Mouse (Mus musculus): ENCODE measurements around the gene Tnip1.
A peak's percentile ranks its signal among the peaks of the same experiment; 100 is the strongest.

Tnip1 gene

DNA sequence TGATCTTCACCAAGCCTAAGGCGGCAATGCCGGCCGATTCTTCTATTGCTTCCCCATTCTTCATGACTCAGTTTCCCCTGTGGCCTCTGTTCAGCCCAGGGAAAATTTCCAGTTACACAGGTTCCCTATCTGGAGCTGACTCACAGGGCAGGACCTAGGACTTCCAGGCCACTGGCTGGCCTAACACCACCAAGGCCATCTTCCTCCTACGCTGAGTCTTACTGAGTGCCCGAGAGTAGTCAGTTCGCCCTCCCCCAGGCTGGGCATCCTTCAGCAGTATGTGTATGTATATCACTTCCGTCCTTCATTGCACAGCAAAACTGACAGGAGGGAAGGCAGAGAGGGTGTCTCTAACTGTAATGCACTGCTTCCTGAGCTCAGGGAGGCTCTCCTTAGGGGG, 28.5 kb downstream of the Tnip1 start:
- DNase-seq (ENCODE audit: low spot score in 2 of 2), result no peak

DNA sequence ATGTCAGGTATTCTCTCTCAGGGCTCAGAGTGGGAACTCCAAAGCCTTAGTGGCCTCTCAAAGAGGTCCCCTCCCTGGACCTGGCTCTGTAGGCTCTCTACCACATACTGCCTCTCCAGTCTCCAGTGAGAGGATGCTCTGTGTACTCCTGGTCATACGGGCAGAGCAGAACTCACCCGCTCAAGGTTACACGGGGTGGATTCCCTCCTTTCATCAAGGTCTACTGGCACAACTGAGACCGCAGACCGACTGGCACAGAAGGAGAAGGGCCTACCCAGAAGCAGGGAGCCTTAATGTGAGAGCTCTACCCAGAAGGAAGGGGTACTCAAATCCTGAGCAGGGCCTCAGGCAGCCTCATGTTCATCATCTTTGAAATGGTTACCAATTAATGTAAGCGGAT, 30.2 kb downstream of the Tnip1 start:
- DNase-seq (ENCODE audit: low spot score in 2 of 2), result no peak

DNA sequence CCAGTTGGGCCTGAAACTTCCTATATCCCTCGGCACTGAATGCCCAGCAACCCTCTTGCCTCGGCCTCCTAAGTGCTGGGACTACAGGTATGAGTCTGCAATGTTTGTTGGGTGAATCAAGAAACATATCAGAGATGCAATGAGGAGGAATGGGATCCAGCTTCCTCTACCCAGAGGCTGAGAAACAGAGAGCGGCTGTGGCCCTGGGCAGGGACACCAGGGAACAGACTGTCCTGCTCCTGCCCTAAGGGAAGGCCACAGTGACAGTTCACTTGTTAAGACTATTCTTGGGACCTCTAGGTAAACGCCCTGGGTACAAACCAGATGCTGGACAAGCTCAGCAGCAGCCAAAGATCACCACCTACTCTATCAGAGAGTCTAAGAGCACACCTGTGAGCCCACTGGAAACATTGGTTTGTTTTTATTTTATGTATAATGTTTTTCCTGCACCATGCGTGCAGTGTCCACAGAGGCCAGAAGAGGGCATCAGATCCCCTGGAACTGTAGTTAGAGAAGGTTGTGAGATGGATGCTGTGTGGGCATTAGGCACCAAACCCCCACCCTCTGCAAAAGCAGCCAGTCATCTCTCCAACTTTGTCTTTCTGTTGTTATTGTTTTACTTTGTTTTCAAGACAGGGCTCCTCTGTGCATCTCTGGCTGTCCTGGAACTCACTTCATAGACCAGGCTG, 31.2 kb downstream of the Tnip1 start:
- peak; percentile 47 to 64 for DNase-seq (ENCODE audit: low spot score in 2 of 2)

DNA sequence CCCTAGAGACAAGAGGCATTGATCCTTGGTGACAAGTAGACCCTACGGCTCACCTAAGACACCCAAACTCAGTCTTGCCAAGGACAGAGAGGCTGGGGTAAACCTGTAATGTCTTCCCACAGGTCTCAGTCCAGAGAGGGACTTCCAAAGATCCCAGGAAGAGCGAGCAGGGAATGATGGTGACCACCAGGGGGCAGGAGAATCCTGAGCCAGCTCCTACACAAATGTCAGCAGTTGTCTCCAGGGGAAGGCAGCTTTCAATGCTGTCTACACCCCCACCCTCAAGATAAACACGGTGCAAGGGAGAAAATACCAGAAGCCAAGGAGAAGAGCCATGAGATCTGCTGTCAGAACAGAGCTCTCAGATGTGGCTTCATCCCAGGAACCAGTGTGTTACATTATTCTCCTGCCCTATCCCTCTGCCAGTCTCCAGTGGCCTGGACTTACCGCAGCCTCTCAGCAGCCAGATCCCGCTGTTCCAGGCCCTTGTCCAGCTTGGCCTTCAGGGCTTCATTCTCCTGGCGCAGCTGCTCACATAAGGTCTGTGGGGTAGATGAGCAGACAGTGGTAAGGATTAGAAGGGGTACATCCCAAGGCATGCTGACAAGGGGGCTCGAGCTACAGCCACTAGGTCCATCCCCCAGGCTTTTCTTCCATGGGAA, 32.3 kb downstream of the Tnip1 start:
- no peak for DNase-seq (ENCODE audit: low spot score in 2 of 2)

DNA sequence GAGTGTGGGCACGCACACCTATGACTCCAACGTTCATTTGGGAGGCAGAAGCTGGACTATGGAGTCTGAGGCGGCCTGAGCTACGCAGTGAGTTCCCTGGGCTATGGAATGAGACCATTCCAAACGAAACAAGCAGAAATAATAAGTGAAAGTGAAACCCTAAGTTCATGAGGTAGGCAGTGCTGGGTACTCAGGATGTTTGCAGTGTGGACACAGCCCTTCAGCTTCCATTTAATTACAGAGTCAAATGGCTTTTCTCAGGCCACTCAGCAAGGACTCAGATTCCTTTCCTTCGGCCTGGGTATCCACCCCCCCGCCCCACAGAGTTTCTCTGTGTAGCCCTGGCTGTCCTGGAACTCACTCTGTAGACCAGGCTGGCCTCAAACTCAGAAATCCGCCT, 33.0 kb downstream of the Tnip1 start:
- no peak for DNase-seq (ENCODE audit: low spot score in 2 of 2)

DNA sequence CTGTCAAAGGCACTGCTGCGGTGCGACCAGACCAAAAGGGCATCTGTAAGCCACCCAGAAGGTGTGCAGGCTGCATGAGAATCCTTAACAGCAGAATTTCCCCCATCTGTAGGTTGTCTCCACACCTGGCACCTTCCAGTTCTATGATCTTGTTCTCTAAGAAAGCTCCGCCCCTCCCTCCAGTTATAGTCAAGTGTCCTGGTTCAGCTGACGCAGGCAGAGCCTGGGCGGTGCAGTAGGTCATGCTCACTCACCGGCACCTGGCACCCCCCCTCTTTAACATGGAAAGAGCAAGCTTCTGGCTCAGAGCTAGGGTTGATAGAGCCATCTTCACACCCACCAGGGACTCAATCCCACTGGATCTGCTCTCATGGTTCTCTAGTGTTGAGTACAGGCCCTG, 33.4 kb downstream of the Tnip1 start:
- no peak for DNase-seq (ENCODE audit: low spot score in 2 of 2)

- no peak for DNase-seq (ENCODE audit: low spot score in 2 of 2)
These were observed 33.8 kb downstream of the Tnip1 start for GRCm38 (mm10) chr11:54928886-54929285.

- DNase-seq (ENCODE audit: low spot score in 2 of 2), result no peak
These were observed 34.5 kb downstream of the Tnip1 start for GRCm38 (mm10) chr11:54928219-54928618.

- DNase-seq (ENCODE audit: low spot score in 2 of 2), result peak; percentile 42 to 67
These were observed 35.2 kb downstream of the Tnip1 start for GRCm38 (mm10) chr11:54927346-54928140.

GRCm38 (mm10) chr11:54924145-54924544, 38.6 kb downstream of the Tnip1 start:
- no peak for DNase-seq (ENCODE audit: low spot score in 2 of 2)

DNA sequence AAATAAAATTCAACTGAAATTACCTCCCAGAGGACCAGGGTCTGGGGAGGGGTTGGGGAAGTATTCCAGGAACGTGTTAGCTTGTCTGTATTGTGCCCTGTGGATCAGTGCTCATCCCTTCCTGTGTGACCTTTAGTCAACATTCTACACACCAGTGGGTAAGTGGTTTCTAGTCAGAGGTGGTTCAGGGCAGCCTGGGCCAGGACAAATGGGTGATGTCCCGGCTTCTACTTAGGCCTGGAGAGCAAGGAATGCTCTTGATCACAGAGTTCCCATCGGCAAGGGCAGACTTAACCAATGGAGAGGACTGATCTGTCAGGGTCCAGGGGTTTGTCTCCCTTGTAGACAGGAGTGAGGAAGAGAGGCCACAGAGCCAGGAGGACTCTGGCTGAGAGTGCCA, 40.2 kb downstream of the Tnip1 start:
- no peak for DNase-seq (ENCODE audit: low spot score in 2 of 2)

DNA sequence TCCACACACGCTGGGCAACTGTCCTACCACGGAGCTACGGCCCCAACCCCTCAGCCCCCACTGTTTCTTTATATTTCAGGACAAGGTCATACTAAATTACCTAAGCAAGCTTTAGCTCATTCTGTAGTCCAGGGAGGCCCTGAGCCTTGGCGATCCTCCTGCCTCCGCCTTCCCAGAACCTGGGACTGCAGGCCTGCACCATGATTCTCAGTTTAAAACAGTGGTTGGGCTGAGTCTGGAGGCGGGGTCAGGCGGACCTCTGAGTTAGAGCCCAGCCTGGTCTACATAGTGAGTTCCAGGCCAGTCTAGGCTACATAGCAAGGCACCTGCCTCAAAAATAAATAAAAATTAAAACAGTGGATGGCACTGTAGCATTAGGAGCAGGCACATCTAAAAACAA, 40.9 kb downstream of the Tnip1 start:
- no peak for DNase-seq (ENCODE audit: low spot score in 2 of 2)

DNA sequence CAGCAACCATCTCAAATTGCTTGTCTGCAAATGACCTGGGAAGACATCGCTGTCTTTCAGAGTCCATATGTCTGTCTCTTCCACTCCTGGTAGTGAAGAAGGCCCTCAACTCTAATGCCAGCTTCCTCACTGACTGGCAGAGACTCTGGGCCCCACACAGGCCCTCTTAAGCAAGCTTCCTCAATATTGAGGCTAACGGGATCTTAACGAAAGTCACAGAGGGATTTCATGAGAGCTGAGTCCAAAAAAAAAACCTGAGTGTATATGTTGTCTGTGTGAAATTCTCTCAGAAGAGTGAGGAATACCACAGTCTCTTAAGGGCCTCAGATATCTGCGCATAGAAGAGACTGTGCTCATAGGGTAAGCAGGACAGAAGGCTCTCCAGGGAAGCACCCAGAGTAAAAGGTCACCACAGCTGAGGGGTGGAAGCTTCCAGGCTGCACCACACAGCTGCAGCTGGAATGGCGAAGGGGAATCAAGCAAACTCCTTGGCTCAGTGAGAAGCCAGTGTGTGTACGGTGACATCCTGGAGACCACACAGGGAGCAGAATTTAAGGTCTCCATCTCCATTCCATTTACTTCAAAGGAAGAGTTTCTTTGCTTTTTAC, 41.6 kb downstream of the Tnip1 start:
- DNase-seq (ENCODE audit: low spot score in 2 of 2), result no peak

DNA sequence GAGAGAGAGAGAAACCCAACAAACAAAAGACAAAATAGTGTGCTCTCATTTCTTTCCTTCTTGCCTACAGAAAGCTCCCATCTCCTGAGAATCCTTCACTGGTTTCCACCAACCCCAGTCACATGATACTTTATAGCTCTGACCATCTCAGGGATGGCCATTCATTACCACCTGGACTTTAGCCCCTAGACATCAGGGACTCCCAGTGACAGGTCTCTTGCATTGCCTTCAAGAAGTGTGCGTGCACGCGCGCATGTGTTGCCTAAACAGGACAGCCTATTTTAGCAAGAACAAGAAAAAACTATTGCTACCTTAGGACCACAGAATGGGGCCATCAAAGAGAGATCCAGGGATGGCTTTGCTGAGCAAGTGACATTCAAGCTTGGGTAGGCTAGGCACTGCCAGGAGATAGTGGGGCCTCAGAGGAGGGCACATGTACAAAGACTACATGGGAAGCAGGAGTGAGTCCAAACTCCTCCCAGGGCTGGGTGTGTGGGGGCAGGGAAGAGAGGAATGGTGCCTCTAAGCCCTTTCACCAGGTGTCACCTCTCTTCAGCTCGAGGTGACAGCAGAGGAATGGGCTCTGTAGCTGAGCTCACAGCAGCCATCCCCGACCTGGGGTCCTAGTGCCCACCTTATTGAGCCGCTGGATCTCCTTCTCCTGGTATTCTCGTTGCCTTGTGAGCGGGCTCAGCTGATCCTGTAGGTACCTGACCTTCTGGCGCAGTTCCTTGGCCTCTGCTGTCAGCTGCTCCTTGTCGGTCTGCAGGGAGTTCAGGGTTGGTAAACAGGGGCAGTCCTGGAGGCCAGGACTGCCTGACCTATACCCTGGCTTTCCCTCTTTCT, 42.4 kb downstream of the Tnip1 start:
- no peak for DNase-seq (ENCODE audit: low spot score in 2 of 2)

DNA sequence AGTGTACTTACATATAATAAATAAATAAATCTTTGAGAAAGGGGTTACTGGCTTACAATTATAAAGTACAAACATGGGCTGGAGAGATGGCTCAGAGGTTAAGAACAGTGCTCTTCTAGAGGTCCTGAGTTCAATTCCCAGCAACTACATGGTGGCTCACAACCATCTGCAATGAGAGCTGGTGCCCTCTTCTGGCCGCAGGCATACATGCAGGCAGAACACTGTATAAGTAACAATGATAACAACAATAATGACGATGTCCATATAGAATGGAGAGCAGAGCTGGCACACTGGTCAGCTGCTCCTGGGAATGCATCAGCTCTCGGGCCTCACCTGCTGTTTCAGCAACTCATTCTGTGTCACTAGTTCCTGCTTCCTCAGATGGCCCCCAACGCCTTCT, 44.4 kb downstream of the Tnip1 start:
- DNase-seq (ENCODE audit: low spot score in 2 of 2), result no peak

DNA sequence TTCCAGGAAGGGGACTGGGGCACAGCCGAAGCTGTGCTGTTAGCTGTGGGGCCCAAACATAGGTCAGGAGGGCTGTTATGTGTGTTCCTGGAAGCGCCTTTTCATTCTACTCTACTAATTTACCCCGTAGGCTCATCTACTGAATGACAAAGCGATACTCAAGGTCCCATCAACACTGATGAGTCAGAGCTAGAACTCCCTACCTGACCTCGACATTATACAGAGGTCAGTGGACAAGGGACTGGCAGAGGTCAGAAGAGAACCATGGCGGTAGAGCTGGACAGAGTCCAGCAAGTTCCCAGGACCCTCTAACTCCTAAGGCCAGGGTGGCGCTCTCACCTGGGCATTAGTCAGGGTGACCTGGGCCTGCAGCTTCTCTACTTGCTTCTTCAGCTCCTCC, 45.3 kb downstream of the Tnip1 start:
- DNase-seq (ENCODE audit: low spot score in 2 of 2), result no peak

DNA sequence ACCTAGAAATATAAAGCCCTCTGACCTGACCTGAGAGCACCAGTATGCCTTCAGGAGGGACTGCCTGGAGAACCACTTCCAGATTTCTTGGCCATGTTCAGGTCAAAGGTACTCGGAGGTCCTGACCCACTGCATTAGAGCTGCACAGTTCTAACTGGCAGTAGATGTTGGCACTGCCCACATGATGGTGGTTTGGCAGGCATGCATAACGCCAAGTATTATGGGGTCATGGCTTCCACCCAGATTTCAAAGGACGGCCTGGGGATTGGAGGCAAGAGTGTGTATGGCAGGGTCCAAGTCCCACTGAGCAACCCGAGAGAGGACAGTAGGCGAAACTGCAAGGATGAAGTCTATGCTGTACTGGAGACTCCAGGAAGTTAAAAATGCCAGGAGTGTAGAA, 48.9 kb downstream of the Tnip1 start:
- DNase-seq (ENCODE audit: low spot score in 2 of 2), result no peak

GRCm38 (mm10) chr11:54912503-54913316, 50.0 kb downstream of the Tnip1 start:
- no peak for DNase-seq (ENCODE audit: low spot score in 2 of 2)

DNA sequence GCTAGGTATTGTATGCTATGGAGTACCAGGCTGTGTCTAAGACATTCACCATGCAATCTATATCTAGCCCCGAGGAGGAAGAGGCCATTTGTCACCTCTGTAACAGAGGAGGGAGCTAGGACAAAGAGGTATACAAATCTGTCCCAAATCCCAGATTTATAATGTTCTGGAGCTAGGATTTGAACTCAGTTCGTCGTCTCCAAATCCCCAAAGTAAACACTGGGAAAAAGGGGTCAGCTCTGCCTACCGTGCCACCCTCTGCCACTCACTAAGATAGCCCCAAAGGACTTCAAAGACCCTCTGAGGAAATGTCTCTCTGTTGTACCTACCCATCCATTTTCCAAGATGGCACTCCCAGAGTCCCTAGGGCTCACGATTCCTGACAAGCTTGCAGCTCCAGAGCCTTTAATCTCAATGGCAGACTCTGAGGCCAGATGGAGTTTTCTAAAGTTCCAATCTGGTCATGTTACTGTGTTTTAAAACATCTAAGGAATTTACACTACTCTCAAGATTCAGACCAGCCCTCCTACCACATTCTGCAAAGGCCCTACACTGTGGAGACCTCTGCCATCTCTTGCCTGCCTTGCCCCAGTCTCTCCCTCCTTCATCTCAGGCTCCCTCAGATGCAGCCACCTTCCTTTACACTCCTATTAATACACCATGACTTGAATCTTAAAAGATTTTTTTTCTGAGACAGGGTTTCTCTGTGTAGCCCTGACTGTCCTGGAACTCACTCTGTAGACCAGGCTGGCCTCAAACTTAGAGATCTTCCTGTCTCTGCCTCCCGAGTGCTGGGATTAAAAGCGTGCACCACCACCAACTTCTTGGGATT, 50.8 kb downstream of the Tnip1 start:
- no peak for DNase-seq (ENCODE audit: low spot score in 2 of 2)

DNA sequence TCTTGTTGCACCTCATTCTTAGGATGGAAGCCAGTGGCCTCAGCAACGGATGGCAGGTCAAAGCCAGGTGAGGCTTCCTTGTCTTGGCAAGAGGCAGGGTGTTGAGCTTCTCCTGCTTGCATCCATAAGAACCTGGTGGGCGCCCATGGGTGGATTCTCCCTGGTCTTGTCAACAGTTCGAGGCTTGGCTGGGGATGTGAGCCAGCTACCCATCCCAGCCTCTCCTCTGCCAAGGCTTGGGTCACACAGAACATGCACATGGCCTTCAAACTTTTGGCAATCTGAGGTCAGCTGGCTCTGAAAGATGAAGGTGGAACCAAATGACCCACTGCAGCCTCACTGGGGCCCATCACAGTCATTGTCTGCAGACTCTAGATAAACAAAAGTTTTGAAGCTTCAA, 51.5 kb downstream of the Tnip1 start:
- no peak for DNase-seq (ENCODE audit: low spot score in 2 of 2)

Measured in natural killer cell, adult 2 months (primary cell).